Mouse (Mus musculus) embryonic facial prominence, embryonic 15.5 days (tissue): ENCODE data around the gene Gm45837. TPM values are rescaled to one million over a fixed set of nuclear protein-coding genes. Genes with fewer than 3 reads are reported as not detected.

ENCODE experiments used
- ATAC-seq: fragments of 200-750 bp; cut with Nextera tagmentation; 2 replicates; pipeline ENCODE4 v1.8.0; 2017; ENCODE audit warnings: low read depth, moderate TSS enrichment; ENCODE audit not compliant: insufficient number of reproducible peaks, low FRiP score, low TSS enrichment
- H3K27ac ChIP-seq: fragments of 300-500 bp; sonication (generic); replicated peaks from 2 replicates; pipeline ENCODE4 v1.5.1; 2015; ENCODE audit warnings: mild to moderate bottlenecking, inconsistent platforms
- H3K27me3 ChIP-seq: fragments of 300-500 bp; sonication (generic); 2 replicates; pipeline ENCODE4 v1.6.1; 2015; ENCODE audit warnings: inconsistent platforms
- H3K36me3 ChIP-seq: fragments of 300-500 bp; sonication (generic); 2 replicates; pipeline ENCODE4 v1.6.1; 2015; ENCODE audit warnings: mild to moderate bottlenecking, inconsistent platforms
- H3K4me1 ChIP-seq: fragments of 300-500 bp; sonication (generic); 2 replicates; pipeline ENCODE4 v1.6.1; 2015; ENCODE audit warnings: inconsistent platforms
- H3K4me2 ChIP-seq: fragments of 300-500 bp; sonication (generic); replicated peaks from 2 replicates; pipeline ENCODE4 v1.6.1; 2015; ENCODE audit warnings: mild to moderate bottlenecking, inconsistent platforms
- H3K4me3 ChIP-seq: fragments of 300-500 bp; sonication (generic); replicated peaks from 2 replicates; pipeline ENCODE4 v1.5.1; 2015; ENCODE audit warnings: mild to moderate bottlenecking, inconsistent platforms
- H3K9ac ChIP-seq: fragments of 300-500 bp; sonication (generic); 2 replicates; pipeline ENCODE4 v1.6.1; 2015; ENCODE audit warnings: inconsistent platforms
- H3K9me3 ChIP-seq: fragments of 300-500 bp; sonication (generic); replicated peaks from 2 replicates; pipeline ENCODE4 v1.6.1; 2016; ENCODE audit warnings: inconsistent platforms
- WGBS: fragments of 180-500 bp; shearing (Covaris S2); methylation state at CpG from one replicate; pipeline ENCODE4 v1.1.7; 2015; 5-methylcytosine and 5-hydroxymethylcytosine counted together
- polyA plus RNA-seq: library from polyadenylated mRNA; unstranded; fragments of >200 nt; fragmentation: Nextera tagmentation; extraction: Ambion mirVana; gene quantifications from 2 replicates; pipeline ENCODE4 v1.2.1, GENCODE M21; 2015

The Gm45837 gene
- polyA plus RNA-seq, 1 experiment from 2014 or later, result 3.4 TPM

- Histone ChIP-seq H3K4me1 (peaks cover 4% of the 10 kb centered on the region; the same call in 1 of the 2 replicates), H3K4me3 (no peak overlapping the region), H3K27me3 (peaks cover 35% of the 10 kb centered on the region), H3K4me2 (no peak overlapping the region), H3K9ac (no peak overlapping the region), H3K27ac (no peak overlapping the region), H3K36me3 (no peaks in the 10 kb centered on the region), H3K9me3 (no peaks in the 10 kb centered on the region)
- 33% methylated on average over 3 of the region's 3 CpGs for WGBS
- ATAC-seq, result no peak
Observed at GRCm38 (mm10) chr7:101449855-101450254, 39.2 kb downstream of the Gm45837 start.

DNA sequence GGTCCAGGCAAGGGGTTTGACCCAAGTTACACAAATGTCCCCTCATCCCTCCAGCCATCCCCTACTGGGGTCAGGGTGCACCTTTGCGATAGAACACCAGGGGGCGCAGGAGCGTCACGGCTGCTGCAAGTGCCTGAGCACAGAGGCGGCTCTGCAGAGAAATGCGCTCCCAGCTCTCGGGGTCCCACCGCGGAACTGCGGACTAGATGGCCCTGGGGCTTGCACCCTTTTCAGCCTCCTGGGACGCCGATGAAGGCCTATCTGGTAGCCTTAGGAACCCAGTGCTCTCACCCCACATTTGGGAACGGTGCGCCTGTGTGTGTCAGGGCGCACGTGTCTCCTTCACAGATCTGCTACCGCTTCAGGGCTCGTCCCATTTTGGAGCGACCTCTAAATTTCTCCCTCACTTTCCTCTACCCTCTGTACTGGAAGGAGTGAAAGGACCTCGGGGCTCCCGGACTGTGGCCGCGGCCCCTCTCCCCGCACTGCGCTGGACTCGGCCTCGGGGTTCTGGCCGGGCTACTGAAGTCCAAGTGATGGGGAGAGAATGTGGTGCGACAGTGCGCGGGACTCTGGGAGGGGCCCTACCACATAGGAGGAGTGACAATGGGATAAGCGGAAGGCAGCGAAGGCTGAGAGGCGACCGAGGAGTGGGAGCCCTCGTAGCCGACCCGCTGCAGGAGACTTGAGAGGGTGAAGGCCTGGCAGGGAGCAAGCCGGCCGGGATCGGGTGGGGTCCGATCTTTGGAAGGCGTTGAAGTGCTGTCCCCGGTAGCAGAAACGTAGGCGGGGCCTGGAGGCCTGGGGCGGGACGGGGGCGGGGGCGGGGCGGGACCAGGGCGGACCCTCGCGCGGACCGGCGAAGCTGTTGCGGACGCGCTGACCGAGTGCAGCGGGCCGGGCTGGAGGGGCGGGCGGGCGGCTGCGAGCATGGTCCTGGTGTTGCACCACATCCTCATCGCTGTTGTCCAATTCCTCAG is 40.0 kb downstream of the Gm45837 start:
- H3K4me1 ChIP-seq, result peaks cover 4% of the 10 kb centered on the region; the same call in 1 of the 2 replicates
- no peaks in the 10 kb centered on the region for H3K36me3 ChIP-seq
- H3K9ac ChIP-seq, result peak overlapping the region; percentile 21; the same call in 1 of the 2 replicates
- H3K27ac ChIP-seq, result no peak overlapping the region
- peak overlapping the region; percentile 96 for H3K4me2 ChIP-seq
- peak overlapping the region; percentile 56 for H3K4me3 ChIP-seq
- no peaks in the 10 kb centered on the region for H3K9me3 ChIP-seq
- ATAC-seq, result peak; percentile 76
- H3K27me3 ChIP-seq, result peaks cover 37% of the 10 kb centered on the region
- WGBS, result under 1% methylated on average over 61 of the region's 68 CpGs

DNA sequence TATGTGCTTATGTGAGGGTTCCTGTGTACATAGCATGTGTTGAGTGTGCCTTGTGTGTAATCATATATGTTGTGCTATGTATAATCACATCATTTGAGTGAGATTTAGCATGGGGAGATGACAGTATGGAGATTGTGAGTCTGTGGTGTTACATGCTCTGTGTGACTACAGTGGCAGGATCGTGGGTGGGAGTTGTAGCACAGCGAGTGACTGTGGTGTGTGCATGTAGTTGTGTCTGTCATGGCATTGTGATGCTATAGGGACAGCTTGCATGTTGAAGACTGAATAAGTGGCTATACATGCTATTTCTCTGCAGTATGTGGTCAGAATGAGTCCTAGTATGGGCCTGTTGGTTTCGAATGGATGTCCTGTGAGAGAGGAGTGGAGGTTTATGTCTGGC is 42.0 kb downstream of the Gm45837 start:
- H3K27me3 ChIP-seq, result peaks cover 41% of the 10 kb centered on the region
- H3K4me1 ChIP-seq, result peaks cover 4% of the 10 kb centered on the region
- no peak overlapping the region for H3K9ac ChIP-seq
- no peaks in the 10 kb centered on the region for H3K36me3 ChIP-seq
- no peaks in the 10 kb centered on the region for H3K9me3 ChIP-seq
- peak overlapping the region; percentile 56; the same call in 1 of the 2 replicates for H3K4me3 ChIP-seq
- no peak for ATAC-seq
- WGBS, result 85% methylated on average over 3 of the region's 3 CpGs
- H3K27ac ChIP-seq, result no peak overlapping the region
- H3K4me2 ChIP-seq, result no peak overlapping the region

DNA sequence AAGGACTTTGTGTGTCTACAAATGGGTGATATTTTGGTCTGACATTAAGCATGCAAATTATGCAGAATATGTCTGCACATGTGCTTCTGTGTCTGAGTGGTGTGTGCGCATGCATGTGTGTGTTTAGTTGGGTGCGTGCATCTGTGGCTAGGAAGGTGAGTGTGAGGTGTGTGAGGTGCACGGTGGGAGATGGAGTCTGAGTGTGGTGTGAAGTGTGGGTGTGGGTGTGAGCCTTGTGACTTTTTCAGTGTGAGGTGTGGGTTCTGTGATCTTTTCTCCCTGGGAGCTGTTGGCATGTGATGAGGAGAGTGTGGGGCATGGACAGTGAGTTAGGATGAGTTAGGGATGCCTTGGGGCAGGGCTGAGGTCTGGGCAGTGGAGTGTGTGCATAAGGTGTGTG is 42.6 kb downstream of the Gm45837 start:
- H3K36me3 ChIP-seq, result no peaks in the 10 kb centered on the region
- H3K4me3 ChIP-seq, result 0 out of 2 replicates have a peak overlapping the region, but pooled peaks have one; percentile 56
- no peak for ATAC-seq
- H3K27ac ChIP-seq, result no peak overlapping the region
- no peak overlapping the region for H3K4me2 ChIP-seq
- 81% methylated on average over 3 of the region's 3 CpGs for WGBS
- H3K9me3 ChIP-seq, result no peaks in the 10 kb centered on the region
- H3K27me3 ChIP-seq, result peaks cover 41% of the 10 kb centered on the region
- H3K9ac ChIP-seq, result no peak overlapping the region
- peaks cover 4% of the 10 kb centered on the region for H3K4me1 ChIP-seq

- 23% methylated on average over 8 of the region's 8 CpGs for WGBS
- Histone ChIP-seq H3K27ac (no peak overlapping the region), H3K4me2 (no peak overlapping the region), H3K36me3 (no peaks in the 10 kb centered on the region), H3K4me3 (no peak overlapping the region), H3K27me3 (peaks cover 41% of the 10 kb centered on the region), H3K9me3 (no peaks in the 10 kb centered on the region), H3K9ac (no peak overlapping the region), H3K4me1 (peaks cover 4% of the 10 kb centered on the region)
- no peak for ATAC-seq
Observed at GRCm38 (mm10) chr7:101453725-101454124, 43.0 kb downstream of the Gm45837 start.

DNA sequence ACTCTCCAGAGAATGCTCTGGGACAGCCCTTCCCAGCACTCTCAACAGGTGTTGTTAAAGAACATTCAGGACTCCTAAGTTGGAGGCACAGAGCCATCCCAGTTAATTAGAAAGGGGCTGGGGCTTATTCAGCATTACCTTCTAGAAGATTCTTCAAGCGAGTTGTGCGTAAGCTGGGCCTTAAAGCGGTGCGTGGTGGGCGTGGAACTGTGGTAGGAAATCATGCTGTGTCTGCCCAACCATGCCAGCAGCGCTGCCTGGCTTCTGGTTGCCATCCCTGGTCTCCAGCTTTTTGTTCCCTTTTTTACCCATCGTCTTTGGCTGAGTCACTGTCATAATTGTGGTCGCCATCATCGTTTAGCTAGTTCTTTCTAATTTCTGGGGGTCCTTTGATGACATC is 43.8 kb downstream of the Gm45837 start:
- H3K9ac ChIP-seq, result no peak overlapping the region
- no peaks in the 10 kb centered on the region for H3K9me3 ChIP-seq
- no peak overlapping the region for H3K4me3 ChIP-seq
- H3K4me1 ChIP-seq, result peaks cover 4% of the 10 kb centered on the region
- H3K36me3 ChIP-seq, result no peaks in the 10 kb centered on the region
- no peak overlapping the region for H3K4me2 ChIP-seq
- peaks cover 41% of the 10 kb centered on the region for H3K27me3 ChIP-seq
- WGBS, result 81% methylated on average over 9 of the region's 9 CpGs
- ATAC-seq, result no peak
- H3K27ac ChIP-seq, result no peak overlapping the region

DNA sequence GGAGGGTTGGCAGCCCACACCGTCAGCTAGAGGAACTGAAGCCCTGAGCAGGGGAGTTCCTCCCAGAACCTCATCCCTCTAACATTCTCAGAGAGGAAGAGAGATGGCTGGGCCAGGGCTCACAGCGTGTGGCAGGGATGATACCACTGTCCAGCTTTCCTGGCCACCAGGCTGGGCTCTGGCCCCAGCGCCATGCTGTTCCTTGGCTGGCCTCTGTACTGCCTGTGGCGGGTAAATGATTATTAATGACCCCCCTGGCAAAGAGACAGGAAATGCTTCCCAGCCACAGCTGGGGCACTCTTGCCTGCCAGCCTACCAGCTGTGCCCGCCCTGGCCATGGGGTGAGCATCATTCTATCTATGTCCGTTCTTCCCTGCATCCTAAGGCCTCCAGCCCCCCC is 44.5 kb downstream of the Gm45837 start:
- Histone ChIP-seq H3K9ac (no peak overlapping the region), H3K4me1 (peaks cover 5% of the 10 kb centered on the region), H3K27ac (no peak overlapping the region), H3K27me3 (peaks cover 37% of the 10 kb centered on the region), H3K36me3 (no peaks in the 10 kb centered on the region), H3K9me3 (no peaks in the 10 kb centered on the region), H3K4me2 (no peak overlapping the region), H3K4me3 (no peak overlapping the region)
- WGBS, result 74% methylated on average over 6 of the region's 6 CpGs
- ATAC-seq, result no peak

- H3K36me3 ChIP-seq, result no peaks in the 10 kb centered on the region
- no peak overlapping the region for H3K27ac ChIP-seq
- no peak overlapping the region for H3K4me3 ChIP-seq
- WGBS, result 69% methylated on average over 4 of the region's 4 CpGs
- no peaks in the 10 kb centered on the region for H3K9me3 ChIP-seq
- H3K4me2 ChIP-seq, result no peak overlapping the region
- no peak for ATAC-seq
- no peak overlapping the region for H3K9ac ChIP-seq
- peaks cover 35% of the 10 kb centered on the region for H3K27me3 ChIP-seq
- peaks cover 12% of the 10 kb centered on the region for H3K4me1 ChIP-seq
Observed at GRCm38 (mm10) chr7:101456318-101456717, 45.6 kb downstream of the Gm45837 start.

DNA sequence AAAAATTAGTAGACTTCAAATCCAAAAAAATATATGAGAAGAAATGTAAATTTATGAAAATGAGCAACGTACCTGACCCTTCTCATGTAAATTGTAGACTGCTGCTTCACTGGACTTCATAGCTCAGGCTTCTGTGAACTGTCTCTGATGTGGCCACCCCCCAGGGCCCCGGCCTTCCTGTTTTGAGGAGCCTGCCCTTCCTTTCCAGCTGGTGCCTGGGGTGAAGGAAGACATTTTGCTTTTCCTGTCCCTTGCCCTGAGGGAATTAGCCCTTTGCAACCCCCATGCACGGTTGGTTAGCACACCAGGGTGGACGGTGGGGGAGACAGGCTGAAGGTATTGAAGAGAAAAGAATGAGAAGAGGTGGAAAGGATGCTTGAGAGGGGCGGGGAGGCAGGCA is 46.1 kb downstream of the Gm45837 start:
- ATAC-seq, result no peak
- no peaks in the 10 kb centered on the region for H3K36me3 ChIP-seq
- no peak overlapping the region for H3K4me3 ChIP-seq
- H3K4me1 ChIP-seq, result peaks cover 9% of the 10 kb centered on the region
- no peak overlapping the region for H3K4me2 ChIP-seq
- WGBS, result 24% methylated on average over 5 of the region's 5 CpGs
- no peak overlapping the region for H3K9ac ChIP-seq
- no peaks in the 10 kb centered on the region for H3K9me3 ChIP-seq
- H3K27ac ChIP-seq, result no peak overlapping the region
- peaks cover 31% of the 10 kb centered on the region for H3K27me3 ChIP-seq

- Histone ChIP-seq H3K9ac (no peak overlapping the region), H3K4me1 (peaks cover 9% of the 10 kb centered on the region), H3K36me3 (no peaks in the 10 kb centered on the region), H3K9me3 (no peaks in the 10 kb centered on the region), H3K4me2 (no peak overlapping the region), H3K27me3 (peaks cover 26% of the 10 kb centered on the region), H3K27ac (no peak overlapping the region), H3K4me3 (no peak overlapping the region)
- 67% methylated on average over 5 of the region's 5 CpGs for WGBS
- no peak for ATAC-seq
Observed at GRCm38 (mm10) chr7:101457283-101457682, 46.6 kb downstream of the Gm45837 start.

- H3K4me2 ChIP-seq, result no peak overlapping the region
- H3K27me3 ChIP-seq, result peaks cover 20% of the 10 kb centered on the region
- H3K4me3 ChIP-seq, result no peak overlapping the region
- WGBS, result 35% methylated on average over 8 of the region's 8 CpGs
- peaks cover 9% of the 10 kb centered on the region for H3K4me1 ChIP-seq
- H3K9me3 ChIP-seq, result no peaks in the 10 kb centered on the region
- no peaks in the 10 kb centered on the region for H3K36me3 ChIP-seq
- H3K27ac ChIP-seq, result no peak overlapping the region
- H3K9ac ChIP-seq, result no peak overlapping the region
- ATAC-seq, result no peak
Observed at GRCm38 (mm10) chr7:101457801-101458200, 47.1 kb downstream of the Gm45837 start.
